Mouse (Mus musculus): Measurements from ENCODE around the gene Csta1. TPM values are rescaled to one million over a fixed set of nuclear protein-coding genes. Genes with fewer than 3 reads are reported as not detected.

Gene Csta1
- polyA plus RNA-seq, 1 experiment from 2014 or later, result not detected

DNA sequence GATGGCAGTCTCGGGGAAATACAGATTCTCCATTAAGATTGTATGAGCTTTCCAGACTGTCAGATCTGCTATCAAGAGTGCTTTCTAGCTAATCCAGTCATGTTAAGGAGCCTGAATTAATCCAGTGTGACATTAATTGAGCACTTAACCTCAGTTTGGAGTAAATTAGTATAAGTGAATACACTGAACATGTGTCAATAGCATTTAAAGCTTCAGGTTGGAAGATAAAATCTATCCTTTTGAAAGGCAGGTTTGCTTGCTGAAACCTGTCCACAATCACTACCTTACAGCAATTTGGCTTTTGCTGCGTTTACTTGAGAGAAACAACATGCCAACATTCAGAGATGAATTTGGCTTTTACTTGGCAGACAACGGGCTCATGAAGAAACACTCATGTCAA is 37.0 kb downstream of the Csta1 start:
- ATAC-seq (ENCODE audit: low FRiP score), result no peak
- H3K4me2 ChIP-seq, result no peak overlapping the region
- no peak overlapping the region for H3K9ac ChIP-seq (replicated peaks)
- no peaks in the 10 kb centered on the region for H3K9me3 ChIP-seq (replicated peaks)
- no peak overlapping the region for H3K27ac ChIP-seq (replicated peaks)
- H3K36me3 ChIP-seq, result no peaks in the 10 kb centered on the region
- H3K27me3 ChIP-seq (replicated peaks), result no peaks in the 10 kb centered on the region
- H3K4me1 ChIP-seq, result no peaks in the 10 kb centered on the region
- no peak overlapping the region for H3K4me3 ChIP-seq (replicated peaks)
- 91% methylated on average over 3 of the region's 3 CpGs for WGBS

DNA sequence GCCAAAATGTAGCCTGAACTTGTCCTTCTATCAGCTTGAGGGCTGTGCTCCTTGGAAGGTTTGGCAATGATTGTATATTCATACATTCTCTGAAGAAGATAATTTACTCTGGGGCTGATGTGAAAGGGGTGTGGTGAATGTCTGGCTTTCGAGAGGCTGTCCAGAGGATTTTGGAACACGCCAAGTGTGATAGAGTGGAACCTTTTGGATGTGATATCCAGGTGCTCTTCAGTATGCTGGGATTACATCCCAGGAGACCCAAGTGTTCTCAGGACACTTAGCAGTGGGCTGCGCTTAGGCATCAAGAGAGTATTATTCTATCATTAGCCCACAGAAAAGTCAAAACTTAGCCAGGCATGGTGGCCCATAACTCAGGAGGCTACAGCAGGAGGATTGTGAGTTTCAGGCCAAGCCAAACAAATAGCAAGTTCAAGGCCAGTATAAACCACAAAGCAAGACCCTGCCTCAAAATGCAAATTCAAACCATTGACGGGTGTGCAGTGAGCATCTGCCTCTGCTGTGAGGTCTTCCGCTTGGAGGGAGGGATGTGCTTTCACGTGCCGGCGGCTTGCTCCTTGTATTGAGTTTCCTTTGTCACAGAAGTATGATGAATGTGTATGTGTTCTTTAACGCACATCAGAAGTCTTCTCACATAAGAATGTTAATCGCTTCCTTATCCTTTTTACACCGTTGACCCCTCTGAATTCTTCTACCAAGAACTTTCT is 40.1 kb downstream of the Csta1 start:
- 89% methylated on average over 11 of the region's 11 CpGs for WGBS
- no peak for ATAC-seq (ENCODE audit: low FRiP score)

DNA sequence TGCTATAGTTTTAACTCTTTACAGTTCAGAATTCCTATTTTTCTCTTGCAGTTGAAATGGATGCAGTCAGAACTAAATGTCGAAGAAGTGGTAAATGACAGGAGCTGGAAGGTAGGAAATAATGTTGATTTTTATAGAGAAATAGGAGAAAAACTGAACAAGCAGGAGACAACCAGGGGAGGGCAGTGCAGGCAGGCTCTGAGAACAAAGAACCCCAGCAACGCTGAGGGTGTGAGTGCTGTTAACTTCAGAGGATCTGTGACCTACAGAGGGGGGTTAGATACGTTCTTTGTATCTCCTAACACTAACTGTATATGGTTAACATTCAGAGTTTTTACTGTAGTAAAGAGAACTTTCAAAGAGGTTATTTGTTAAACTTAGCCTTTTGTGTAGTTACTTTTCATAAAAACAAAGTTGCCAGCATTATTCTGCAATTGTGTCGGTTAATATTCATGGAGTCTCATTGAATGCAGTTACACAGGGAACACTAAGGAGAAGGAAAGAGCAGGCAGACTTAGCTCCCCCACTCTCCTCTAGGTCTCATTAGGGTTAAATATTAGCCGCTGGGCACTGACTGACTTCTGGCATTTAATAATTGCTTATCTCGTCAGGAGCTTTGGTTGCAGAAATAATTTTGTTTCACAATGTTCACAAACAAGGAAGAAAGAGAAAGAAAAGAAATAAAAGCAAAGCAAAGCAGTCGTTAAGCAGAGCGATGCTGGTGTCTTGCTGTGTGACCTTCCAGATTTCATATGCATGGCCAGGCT is 41.0 kb downstream of the Csta1 start:
- Histone ChIP-seq H3K36me3 (peaks cover 24% of the 10 kb centered on the region), H3K4me3 (replicated peaks) (no peak overlapping the region), H3K4me1 (no peaks in the 10 kb centered on the region), H3K9ac (replicated peaks) (no peak overlapping the region), H3K4me2 (no peak overlapping the region), H3K27ac (replicated peaks) (no peak overlapping the region), H3K27me3 (replicated peaks) (no peaks in the 10 kb centered on the region), H3K9me3 (replicated peaks) (no peaks in the 10 kb centered on the region)
- 75% methylated on average over 8 of the region's 8 CpGs for WGBS
- no peak for ATAC-seq (ENCODE audit: low FRiP score)

More for the DNA sequence above, 40.1 kb downstream of the Csta1 start:
- Histone ChIP-seq H3K36me3 (peaks cover 17% of the 10 kb centered on the region), H3K9ac (replicated peaks) (no peak overlapping the region), H3K27me3 (replicated peaks) (no peaks in the 10 kb centered on the region), H3K4me3 (replicated peaks) (no peak overlapping the region), H3K9me3 (replicated peaks) (no peaks in the 10 kb centered on the region), H3K4me1 (no peaks in the 10 kb centered on the region), H3K4me2 (no peak overlapping the region), H3K27ac (replicated peaks) (no peak overlapping the region)

DNA sequence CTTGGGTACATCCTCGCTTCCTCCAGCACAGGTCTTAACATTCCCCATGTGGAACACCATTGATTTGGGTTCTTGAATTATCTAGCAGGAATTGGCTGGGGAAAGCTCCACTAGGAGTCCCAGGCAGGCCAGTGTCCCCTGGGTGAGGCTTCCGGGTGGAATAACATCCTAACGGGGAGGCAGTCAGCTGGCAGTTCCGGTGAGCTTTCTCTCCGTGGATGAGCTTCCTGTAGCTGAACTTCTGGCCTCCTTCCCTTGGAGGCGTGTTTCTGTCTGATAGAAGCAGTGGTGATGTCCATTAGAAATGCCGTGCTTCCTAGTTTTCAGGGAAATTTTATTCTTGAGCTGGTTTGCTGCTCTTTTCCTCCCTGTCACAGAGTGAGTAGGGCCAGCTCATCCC is 42.0 kb downstream of the Csta1 start:
- 92% methylated on average over 7 of the region's 7 CpGs for WGBS
- Histone ChIP-seq H3K9ac (replicated peaks) (no peak overlapping the region), H3K4me1 (no peaks in the 10 kb centered on the region), H3K36me3 (peaks cover 24% of the 10 kb centered on the region), H3K4me3 (replicated peaks) (no peak overlapping the region), H3K9me3 (replicated peaks) (no peaks in the 10 kb centered on the region), H3K4me2 (no peak overlapping the region), H3K27ac (replicated peaks) (no peak overlapping the region), H3K27me3 (replicated peaks) (no peaks in the 10 kb centered on the region)
- no peak for ATAC-seq (ENCODE audit: low FRiP score)

DNA sequence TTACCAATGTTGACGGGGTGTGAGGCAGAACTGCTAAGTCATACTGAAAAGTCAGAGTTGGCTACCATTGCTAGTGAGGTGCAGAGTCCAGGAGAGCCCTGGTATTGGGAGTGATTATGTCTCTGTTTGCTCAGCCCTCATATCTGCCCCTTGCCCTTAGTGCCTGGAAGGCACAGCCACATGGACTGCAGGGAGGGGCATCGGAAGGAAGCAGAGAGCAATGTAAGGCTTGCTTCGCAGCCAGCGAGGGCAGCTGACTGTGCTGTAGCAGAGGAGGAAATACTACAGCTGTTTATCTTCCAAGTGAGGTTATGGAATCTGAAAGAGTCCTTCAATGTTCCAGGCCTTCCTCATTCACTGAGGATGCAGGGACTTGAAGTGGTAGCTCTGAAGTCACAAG is 43.2 kb downstream of the Csta1 start:
- no peak overlapping the region for H3K9ac ChIP-seq (replicated peaks)
- 91% methylated on average over 4 of the region's 4 CpGs for WGBS
- H3K27me3 ChIP-seq (replicated peaks), result no peaks in the 10 kb centered on the region
- no peak overlapping the region for H3K27ac ChIP-seq (replicated peaks)
- peaks cover 29% of the 10 kb centered on the region for H3K36me3 ChIP-seq
- H3K4me3 ChIP-seq (replicated peaks), result no peak overlapping the region
- ATAC-seq (ENCODE audit: low FRiP score), result no peak
- no peak overlapping the region for H3K4me2 ChIP-seq
- H3K9me3 ChIP-seq (replicated peaks), result no peaks in the 10 kb centered on the region
- no peaks in the 10 kb centered on the region for H3K4me1 ChIP-seq

DNA sequence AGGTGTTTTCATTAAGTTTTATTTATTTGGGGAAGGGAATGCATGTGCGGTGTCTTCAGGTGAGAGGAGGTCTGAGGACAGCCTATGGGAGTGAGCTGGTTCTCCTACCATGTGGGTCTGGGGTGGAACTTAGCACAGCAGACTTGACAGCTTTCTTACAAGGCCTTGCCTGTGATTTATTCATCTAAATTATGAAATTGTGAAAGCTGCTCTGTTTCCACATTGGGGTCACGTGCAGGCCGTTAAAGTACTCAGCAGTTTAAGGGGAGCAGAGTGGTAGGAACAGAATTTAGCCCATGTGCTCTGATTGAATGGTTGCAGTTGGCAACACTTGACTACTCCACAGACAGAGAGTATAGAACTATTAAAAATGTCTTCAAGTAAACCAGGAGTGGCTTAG is 51.1 kb downstream of the Csta1 start:
- ATAC-seq (ENCODE audit: low FRiP score), result no peak
- H3K4me3 ChIP-seq (replicated peaks), result no peak overlapping the region
- no peaks in the 10 kb centered on the region for H3K27me3 ChIP-seq (replicated peaks)
- no peak overlapping the region for H3K27ac ChIP-seq (replicated peaks)
- 98% methylated on average over 3 of the region's 3 CpGs for WGBS
- H3K4me1 ChIP-seq, result no peaks in the 10 kb centered on the region
- H3K9me3 ChIP-seq (replicated peaks), result no peaks in the 10 kb centered on the region
- peaks cover 7% of the 10 kb centered on the region; the same call in 1 of the 2 replicates for H3K36me3 ChIP-seq
- H3K4me2 ChIP-seq, result no peak overlapping the region
- no peak overlapping the region for H3K9ac ChIP-seq (replicated peaks)

DNA sequence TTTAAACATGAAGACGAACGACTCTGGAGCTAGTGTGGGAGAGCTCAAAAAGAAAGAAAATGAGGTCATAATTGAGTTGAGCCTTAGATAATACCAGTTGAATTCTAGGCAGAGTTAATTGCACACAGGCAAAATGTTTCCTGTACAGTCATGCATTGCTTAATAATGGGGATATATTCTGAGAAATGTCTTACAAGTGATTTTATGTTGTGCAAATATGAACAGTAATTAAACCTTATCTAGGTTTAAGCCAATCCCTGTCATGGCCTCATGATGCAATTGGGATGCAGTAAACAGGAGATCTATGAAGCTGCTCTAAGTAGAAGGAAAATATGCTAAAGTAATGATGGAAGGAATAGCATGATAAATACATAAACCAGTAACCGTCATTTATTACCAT is 56.3 kb downstream of the Csta1 start:
- 91% methylated on average over 3 of the region's 3 CpGs for WGBS
- Histone ChIP-seq H3K27ac (replicated peaks) (no peak overlapping the region), H3K4me2 (no peak overlapping the region), H3K4me1 (peaks cover 13% of the 10 kb centered on the region), H3K9ac (replicated peaks) (no peak overlapping the region), H3K4me3 (replicated peaks) (no peak overlapping the region), H3K9me3 (replicated peaks) (no peaks in the 10 kb centered on the region), H3K27me3 (replicated peaks) (no peaks in the 10 kb centered on the region), H3K36me3 (no peaks in the 10 kb centered on the region)
- ATAC-seq (ENCODE audit: low FRiP score), result no peak

DNA sequence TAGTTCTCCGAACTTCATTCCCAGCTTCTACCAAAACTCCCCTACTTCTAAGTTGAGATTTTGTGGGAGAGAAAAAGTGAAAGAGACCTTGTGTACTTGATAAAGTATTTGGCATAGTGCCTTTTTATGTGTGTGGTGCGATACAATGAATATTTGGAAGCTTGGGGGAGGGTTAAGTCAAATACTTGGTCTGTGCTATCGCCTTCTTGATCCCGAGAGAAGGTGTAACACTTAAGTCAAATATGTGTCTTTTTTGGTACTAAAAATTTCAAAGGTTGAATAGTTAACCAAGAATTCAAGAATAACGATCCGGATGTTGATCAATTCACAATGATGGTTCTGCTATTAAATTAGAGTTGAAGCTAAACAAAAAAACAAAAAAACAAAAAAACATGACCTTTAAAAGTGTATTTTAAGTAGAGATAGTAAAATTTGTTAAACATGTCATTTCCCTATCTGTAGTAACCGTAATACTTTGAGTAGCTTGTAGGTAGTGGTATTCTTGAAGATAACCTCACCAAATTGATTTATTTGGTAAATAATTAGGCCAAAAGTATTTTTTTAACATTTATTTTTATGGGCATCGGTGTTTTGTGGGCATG is 58.5 kb downstream of the Csta1 start:
- no peak for ATAC-seq (ENCODE audit: low FRiP score)
- H3K4me2 ChIP-seq, result peak overlapping the region; percentile 85
- H3K4me1 ChIP-seq, result peaks cover 27% of the 10 kb centered on the region
- no peaks in the 10 kb centered on the region for H3K27me3 ChIP-seq (replicated peaks)
- peak overlapping the region; percentile 86 for H3K4me3 ChIP-seq (replicated peaks)
- H3K27ac ChIP-seq (replicated peaks), result peak overlapping the region; percentile 100
- no peaks in the 10 kb centered on the region for H3K9me3 ChIP-seq (replicated peaks)
- peak overlapping the region; percentile 89 for H3K9ac ChIP-seq (replicated peaks)
- WGBS, result 27% methylated on average over 8 of the region's 8 CpGs
- no peaks in the 10 kb centered on the region for H3K36me3 ChIP-seq

DNA sequence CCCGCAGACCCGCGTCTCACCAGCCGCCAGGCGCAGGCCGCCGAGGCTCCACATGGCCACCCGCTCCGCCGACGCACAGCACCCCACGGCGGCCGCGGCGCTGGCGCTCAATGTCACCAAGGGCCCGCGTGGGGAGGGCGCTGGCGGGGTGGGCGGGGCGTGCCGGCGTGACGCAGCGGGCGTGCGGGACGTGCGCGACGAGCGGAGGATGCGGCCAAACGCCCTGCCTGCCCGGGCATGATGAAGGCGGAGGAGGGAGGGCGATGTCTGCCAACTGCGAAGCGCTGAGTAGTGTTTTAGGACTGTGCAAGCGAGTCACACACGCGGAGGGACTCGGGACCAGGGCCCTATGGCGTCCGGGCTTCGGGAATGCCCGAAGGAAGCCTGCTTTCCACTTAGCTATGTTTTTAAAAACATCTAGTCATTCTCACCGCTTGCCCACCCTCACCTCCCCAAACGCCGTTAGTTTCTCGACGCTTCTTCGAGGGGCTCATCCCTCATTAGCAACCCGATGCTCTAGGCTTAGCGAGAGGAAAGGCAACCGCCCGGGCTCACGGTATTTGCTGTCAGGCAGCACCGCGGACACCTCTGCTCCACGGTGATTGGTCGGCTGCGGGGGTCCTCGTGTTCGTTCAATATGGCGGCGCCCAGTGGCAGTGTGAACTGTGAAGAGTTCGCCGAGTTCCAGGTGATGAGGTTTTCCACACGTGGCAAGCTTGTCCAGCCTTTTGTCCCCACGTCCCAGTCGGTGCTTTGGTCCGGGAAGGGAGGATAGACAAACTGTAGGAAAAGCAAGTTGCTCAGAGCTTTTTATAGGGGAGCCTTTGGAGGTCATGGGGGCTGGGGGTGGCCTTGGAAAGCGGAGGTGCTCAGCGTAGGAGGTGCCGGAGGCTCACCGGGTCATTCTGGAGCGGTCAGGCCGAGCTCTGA is 59.3 kb downstream of the Csta1 start, which contains the start of the genes Fam162a and Ccdc58:
TSS of gene Fam162a (minus strand) at position 145 of the 930 bp plus-strand sequence.
TSS of gene Ccdc58 (plus strand) at position 236 of the 930 bp plus-strand sequence.
- peaks cover 27% of the 10 kb centered on the region for H3K4me1 ChIP-seq
- H3K36me3 ChIP-seq, result no peaks in the 10 kb centered on the region
- H3K9me3 ChIP-seq (replicated peaks), result no peaks in the 10 kb centered on the region
- H3K27ac ChIP-seq (replicated peaks), result peak within 1 kb of the TSS; percentile 100
- H3K27me3 ChIP-seq (replicated peaks), result no peaks in the 10 kb centered on the region
- peak; percentile 98 for ATAC-seq (ENCODE audit: low FRiP score)
- peak within 1 kb of the TSS; percentile 86 for H3K4me3 ChIP-seq (replicated peaks)
- WGBS, result under 1% methylated on average over 78 of the region's 81 CpGs
- peak within 1 kb of the TSS; percentile 85 for H3K4me2 ChIP-seq
- H3K9ac ChIP-seq (replicated peaks), result peak within 1 kb of the TSS; percentile 89

DNA sequence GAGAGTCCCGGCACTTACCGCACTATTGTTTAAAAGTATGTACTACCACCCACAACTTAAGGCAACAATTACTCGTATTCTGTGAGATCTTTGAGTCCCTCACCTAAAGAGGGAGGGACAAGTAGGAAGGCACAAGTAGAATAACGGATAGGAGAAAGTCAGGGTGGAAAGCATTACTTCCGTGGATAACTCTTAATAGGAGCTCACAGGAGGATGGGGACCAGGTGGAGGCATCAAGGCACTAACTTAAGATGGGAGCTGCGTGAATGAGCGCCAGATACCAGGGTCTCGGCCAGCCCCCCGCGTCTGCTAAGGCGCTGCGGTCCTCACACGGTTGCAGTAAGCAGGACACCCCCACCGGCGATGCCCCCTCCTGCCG is 60.0 kb downstream of the Csta1 start:
- WGBS, result under 1% methylated on average over 16 of the region's 16 CpGs
- no peak for ATAC-seq (ENCODE audit: low FRiP score)

More for the DNA sequence above, 60.0 kb downstream of the Csta1 start:
- H3K27ac ChIP-seq (replicated peaks), result peak overlapping the region; percentile 100
- no peaks in the 10 kb centered on the region for H3K27me3 ChIP-seq (replicated peaks)
- peak overlapping the region; percentile 86 for H3K4me3 ChIP-seq (replicated peaks)
- peaks cover 27% of the 10 kb centered on the region for H3K4me1 ChIP-seq
- peak overlapping the region; percentile 89 for H3K9ac ChIP-seq (replicated peaks)
- no peaks in the 10 kb centered on the region for H3K36me3 ChIP-seq
- H3K9me3 ChIP-seq (replicated peaks), result no peaks in the 10 kb centered on the region
- H3K4me2 ChIP-seq, result peak overlapping the region; percentile 85
